Comparison of ENCODE assay signal across 22 mouse cellular contexts in the genomic region with DNA sequence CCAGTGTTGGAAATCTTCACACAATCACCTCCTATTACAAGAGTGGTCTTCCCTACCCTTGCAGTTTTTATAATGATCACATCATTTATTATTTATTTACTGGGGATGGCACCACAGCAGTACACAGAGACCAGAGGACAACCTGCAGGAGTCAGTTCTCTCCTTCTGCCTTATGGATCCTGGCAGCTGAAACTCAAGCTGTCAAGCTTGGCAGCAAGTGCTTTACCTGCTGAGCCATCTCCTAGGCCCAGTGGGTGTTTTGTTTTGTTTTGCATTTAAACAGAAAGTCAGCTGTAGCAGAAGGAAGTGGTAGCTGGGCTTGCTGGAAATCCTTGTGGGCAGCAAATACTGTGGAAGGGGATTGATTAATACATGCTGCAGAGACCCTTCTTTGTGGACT.
DNase-seq lines count a peak whose midpoint lies in the region; ATAC-seq and TF ChIP-seq lines count a peak whose summit lies in the region.
"Had no signal": no experiment of that assay in that cellular context is flagged by ENCODE, and none has a peak within 500 bp of the region (broad histone marks: within the 10 kb centered on the region; RNA-seq: fewer than 3 reads in every experiment).

No protein-coding gene starts in this region.

- no peak overlapping the region for H3K9ac ChIP-seq in midbrain, postnatal 0 days (replicated peaks; ENCODE audit: low read length, poor library complexity, severe bottlenecking)
- H3K9ac ChIP-seq in midbrain, embryonic 13.5 days (replicated peaks): no peak overlapping the region
- no peak overlapping the region for H3K9ac ChIP-seq in forebrain, embryonic 11.5 days (ENCODE audit: low read length)
- H3K9ac ChIP-seq: heart, embryonic 15.5 days; liver, embryonic 13.5 days had no signal

- no peaks in the 10 kb centered on the region for H3K27me3 ChIP-seq in midbrain, postnatal 0 days (ENCODE audit: insufficient read depth, low read length)
- no peaks in the 10 kb centered on the region for H3K27me3 ChIP-seq in midbrain, embryonic 13.5 days
- no peaks in the 10 kb centered on the region for H3K27me3 ChIP-seq in forebrain, embryonic 11.5 days (ENCODE audit: control insufficient read depth, insufficient read depth, low read length)
- H3K27me3 ChIP-seq: heart, embryonic 15.5 days had no signal

- no peak for ATAC-seq in midbrain, postnatal 0 days (ENCODE audit: low FRiP score)
- no peak for ATAC-seq in midbrain, embryonic 13.5 days
- ATAC-seq in forebrain, embryonic 11.5 days (replicated peaks; ENCODE audit: low FRiP score): no peak
- ATAC-seq: forebrain, embryonic 14.5 days; inflammation-experienced regulatory T-cells, adult 6 months had no signal

- no peak overlapping the region for H3K27ac ChIP-seq in midbrain, postnatal 0 days (ENCODE audit: low read depth, low read length)
- H3K27ac ChIP-seq in midbrain, embryonic 13.5 days: no peak overlapping the region
- H3K27ac ChIP-seq in forebrain, embryonic 11.5 days (ENCODE audit: low read depth, low read length): no peak overlapping the region
- H3K27ac ChIP-seq: heart, embryonic 15.5 days; liver, embryonic 13.5 days; stomach, postnatal 0 days had no signal

- no peak overlapping the region for H3K4me2 ChIP-seq in midbrain, postnatal 0 days (ENCODE audit: low read depth, low read length, poor library complexity, severe bottlenecking)
- no peak overlapping the region for H3K4me2 ChIP-seq in midbrain, embryonic 13.5 days (replicated peaks)
- H3K4me2 ChIP-seq in forebrain, embryonic 11.5 days (ENCODE audit: low read depth, low read length, severe bottlenecking): no peak overlapping the region
- H3K4me2 ChIP-seq: heart, embryonic 15.5 days; liver, embryonic 13.5 days; midbrain, embryonic 11.5 days had no signal

- DNase-seq in heart, adult 11 months: peak; percentile 23
- no peak for DNase-seq in heart, adult 8-10 months (ENCODE audit: low spot score)
- peak; percentile 69 for DNase-seq in midbrain, postnatal 0 days (ENCODE audit: low spot score)
- peak; percentile 92 for DNase-seq in cerebellum, postnatal 10 days
- DNase-seq in forebrain, embryonic 11.5 days (ENCODE audit: low spot score): no peak
- DNase-seq in heart, adult 18-20 months: no peak
- DNase-seq: adrenal gland, postnatal 14 days; gastrocnemius, postnatal 14 days; heart, postnatal 4 days; kidney, adult 2 months; kidney, postnatal 10 days; liver, embryonic 13.5 days; lung, adult 2 months; lung, postnatal 14 days; thymus, adult 2 months; thymus, postnatal 4 days had no signal

- TF ChIP-seq CTCF in midbrain, postnatal 0 days (IDR thresholded peaks at IDR 0.05): no peak

- no peaks in the 10 kb centered on the region for H3K36me3 ChIP-seq in midbrain, postnatal 0 days (ENCODE audit: insufficient read depth, low read length)
- H3K36me3 ChIP-seq in midbrain, embryonic 13.5 days: no peaks in the 10 kb centered on the region
- H3K36me3 ChIP-seq in forebrain, embryonic 11.5 days (ENCODE audit: control insufficient read depth, insufficient read depth, low read length): no peaks in the 10 kb centered on the region
- H3K36me3 ChIP-seq: heart, embryonic 15.5 days; liver, embryonic 13.5 days had no signal

- H3K4me1 ChIP-seq in midbrain, postnatal 0 days (ENCODE audit: insufficient read depth, low read length): no peaks in the 10 kb centered on the region
- H3K4me1 ChIP-seq in midbrain, embryonic 13.5 days (replicated peaks): peaks cover 5% of the 10 kb centered on the region
- H3K4me1 ChIP-seq in forebrain, embryonic 11.5 days (replicated peaks; ENCODE audit: control insufficient read depth, insufficient read depth, low read length): no peaks in the 10 kb centered on the region
- H3K4me1 ChIP-seq: heart, embryonic 15.5 days; liver, embryonic 13.5 days had no signal

- H3K4me3 ChIP-seq in midbrain, postnatal 0 days (ENCODE audit: low read depth, low read length): no peak overlapping the region
- H3K4me3 ChIP-seq in midbrain, embryonic 13.5 days (replicated peaks): no peak overlapping the region
- no peak overlapping the region for H3K4me3 ChIP-seq in forebrain, embryonic 11.5 days (ENCODE audit: low read depth, low read length)
- H3K4me3 ChIP-seq: heart, embryonic 15.5 days; liver, embryonic 13.5 days had no signal

- H3K9me3 ChIP-seq in midbrain, postnatal 0 days (ENCODE audit: low read length): no peaks in the 10 kb centered on the region
- no peaks in the 10 kb centered on the region for H3K9me3 ChIP-seq in midbrain, embryonic 13.5 days
- H3K9me3 ChIP-seq in forebrain, embryonic 11.5 days (ENCODE audit: control insufficient read depth, low read length): no peaks in the 10 kb centered on the region
- H3K9me3 ChIP-seq: heart, embryonic 15.5 days; liver, embryonic 13.5 days had no signal

Comparison
In these comparisons a context has a peak if more than half of its experiments do, and no peak if none do; other contexts are left out.
1. DNase-seq: peak in heart, adult 11 months (single experiment), midbrain, postnatal 0 days (single experiment) and cerebellum, postnatal 10 days (2 of 2); none in heart, adult 8-10 months (single experiment), forebrain, embryonic 11.5 days (single experiment) and heart, adult 18-20 months (0 of 2).